Mouse (Mus musculus): ENCODE data around the gene Foxp4.

Foxp4 gene

DNA sequence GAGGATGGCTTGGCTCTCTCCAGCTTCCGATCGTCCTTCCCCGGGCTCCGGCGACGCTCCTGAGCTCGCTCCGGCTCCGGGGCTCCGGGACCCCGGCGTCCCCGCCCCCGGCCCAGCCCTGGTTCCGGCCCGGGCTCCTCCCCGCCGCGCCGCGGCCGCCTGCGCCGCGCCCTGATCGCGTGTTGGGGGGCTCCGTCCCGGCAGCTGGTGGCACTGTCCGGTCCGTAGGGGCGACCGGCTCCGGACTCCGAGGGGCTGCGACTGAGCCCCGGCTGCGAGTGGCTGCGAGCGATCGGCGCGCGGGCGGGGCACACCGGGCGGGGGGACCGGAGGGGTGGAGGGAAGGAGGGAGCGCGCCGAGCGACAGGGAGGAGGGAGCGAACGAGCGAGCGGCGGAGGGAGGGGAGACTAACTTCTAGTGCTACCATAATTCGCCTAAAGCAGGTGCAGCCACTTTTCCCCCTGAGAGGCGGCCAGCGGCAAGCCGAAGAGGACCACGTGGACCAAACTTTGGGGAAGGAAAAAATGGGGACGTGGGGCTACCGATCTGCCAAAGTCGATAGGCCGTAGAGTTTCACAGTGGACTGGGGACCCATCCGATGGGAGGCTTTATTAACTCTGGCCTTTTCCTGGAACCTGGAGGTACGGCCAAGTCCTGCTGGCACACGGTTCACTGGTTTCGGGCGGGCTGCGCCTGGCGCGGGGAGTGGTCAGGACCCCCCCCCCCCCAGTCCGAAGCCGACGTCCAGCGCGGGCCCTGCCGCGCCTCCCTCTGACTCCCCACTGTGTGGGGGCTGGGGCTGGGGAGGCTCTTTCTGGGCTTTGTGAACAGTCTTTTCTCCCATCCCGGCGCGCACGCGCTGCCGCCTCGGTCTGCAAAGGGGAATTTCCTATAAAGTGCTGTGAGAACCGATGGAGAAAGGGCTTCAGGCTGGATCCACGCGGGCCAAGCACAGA, at the start of gene Foxp4:
Foxp4 (minus strand) TSS at position 263 of the 957 bp plus-strand sequence.
- peak; percentile 80 for DNase-seq (ENCODE audit: low read depth)

DNA sequence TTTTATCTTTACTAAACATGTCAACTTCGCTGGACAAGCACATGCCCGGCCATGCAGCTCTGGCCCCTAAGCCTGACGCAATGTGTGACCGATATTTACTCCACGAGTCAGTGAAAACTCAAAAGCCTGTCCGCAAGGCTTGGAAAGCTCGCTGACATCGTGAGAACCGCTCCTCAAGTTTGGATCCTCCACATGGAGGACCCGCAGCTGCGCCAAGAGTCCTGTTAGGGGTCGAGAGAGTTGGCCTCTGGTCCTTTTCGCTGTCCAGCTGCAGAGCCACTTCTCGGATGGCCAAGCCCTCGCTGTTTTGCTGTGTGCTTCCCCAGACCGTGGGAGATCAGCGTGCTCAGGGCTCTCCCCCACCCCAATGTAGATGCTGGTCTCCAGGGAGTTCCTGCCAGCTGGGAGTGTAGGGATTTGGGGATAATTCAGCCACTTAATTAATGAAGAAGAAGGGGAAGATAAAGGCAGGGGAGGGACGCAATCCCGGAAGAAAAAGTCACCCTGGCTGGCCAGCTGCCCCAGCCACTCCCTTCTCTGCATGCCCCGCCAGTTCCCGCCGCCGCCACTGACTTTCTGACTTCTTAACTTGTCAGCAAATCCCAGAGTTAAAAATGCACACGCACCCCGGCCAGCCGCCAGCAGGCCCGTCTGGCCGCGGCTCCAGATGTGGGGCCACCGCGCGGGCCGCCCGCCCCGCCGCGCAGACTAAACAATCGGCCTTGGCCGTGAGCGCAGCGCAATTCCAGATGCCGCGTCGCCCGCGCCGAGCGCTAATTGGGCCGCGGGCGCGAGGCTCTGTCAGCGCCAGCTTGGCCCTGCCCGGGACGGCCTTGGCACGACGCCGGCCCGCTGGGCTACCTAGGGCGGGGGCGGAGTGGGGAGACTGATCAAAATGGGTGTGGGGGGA, 49.4 kb upstream of the Foxp4 start:
- DNase-seq (ENCODE audit: low read depth) = peak; percentile 94

DNA sequence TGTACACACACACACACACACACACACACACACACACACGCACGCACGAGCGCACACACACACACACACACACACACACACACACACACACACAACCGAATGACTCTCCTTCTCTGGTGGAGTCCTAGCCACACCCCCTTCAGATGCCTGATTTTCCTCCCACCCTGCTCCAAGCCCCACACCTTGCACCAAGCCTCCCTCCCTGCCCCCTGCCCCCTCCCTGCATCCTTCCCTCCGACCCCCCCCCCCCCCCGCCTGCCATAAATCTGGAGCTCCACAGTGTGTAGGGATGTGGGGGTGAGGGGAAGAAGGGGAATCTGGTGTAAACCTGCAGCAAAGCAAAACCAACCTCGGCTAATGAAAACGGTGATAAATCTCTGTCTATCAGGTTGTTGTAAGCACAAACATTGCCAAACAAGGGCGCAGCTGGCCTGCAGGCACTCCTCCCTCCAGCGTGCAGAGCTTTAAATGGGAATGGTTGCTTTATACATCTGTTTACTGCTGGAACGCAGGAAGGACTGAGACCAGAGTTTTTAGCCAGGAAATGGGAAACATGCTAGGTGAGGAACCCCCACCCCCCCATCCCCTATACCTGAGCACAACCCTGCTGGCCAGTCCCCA, 41.5 kb upstream of the Foxp4 start:
- DNase-seq (ENCODE audit: low read depth) = no peak

- no peak for DNase-seq (ENCODE audit: low read depth)
Measured at GRCm38 (mm10) chr17:47958046-47958790, 33.8 kb upstream of the Foxp4 start.

- DNase-seq (ENCODE audit: low read depth) = no peak
Measured at GRCm38 (mm10) chr17:47956486-47956885, 32.0 kb upstream of the Foxp4 start.

- no peak for DNase-seq (ENCODE audit: low read depth)
Measured at GRCm38 (mm10) chr17:47955054-47955741, 30.8 kb upstream of the Foxp4 start.

DNA sequence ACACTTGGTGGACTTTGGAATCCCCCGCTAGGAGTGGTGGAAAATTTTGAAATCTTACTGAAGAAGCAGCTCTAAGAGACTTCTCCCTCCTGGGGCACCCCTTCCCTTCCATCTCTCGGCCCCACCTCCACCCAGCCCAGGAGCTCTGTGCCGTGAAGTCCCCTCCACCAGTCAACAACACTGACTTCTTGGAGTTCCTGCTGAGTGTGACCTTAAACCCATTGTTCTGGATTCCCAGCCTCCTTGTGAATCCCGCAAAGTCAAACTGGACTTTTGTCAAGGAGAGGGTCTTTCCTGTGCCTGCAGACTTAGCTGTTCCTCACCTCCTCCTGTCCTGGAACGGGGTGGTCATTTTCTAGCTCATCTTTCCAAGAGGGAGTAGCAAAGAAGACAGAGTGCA, 28.8 kb upstream of the Foxp4 start:
- DNase-seq (ENCODE audit: low read depth) = no peak

GRCm38 (mm10) chr17:47952368-47953081, 28.1 kb upstream of the Foxp4 start:
- DNase-seq (ENCODE audit: low read depth) = no peak

GRCm38 (mm10) chr17:47951452-47951851, 27.0 kb upstream of the Foxp4 start:
- no peak for DNase-seq (ENCODE audit: low read depth)

GRCm38 (mm10) chr17:47950831-47951230, 26.4 kb upstream of the Foxp4 start:
- no peak for DNase-seq (ENCODE audit: low read depth)

DNA sequence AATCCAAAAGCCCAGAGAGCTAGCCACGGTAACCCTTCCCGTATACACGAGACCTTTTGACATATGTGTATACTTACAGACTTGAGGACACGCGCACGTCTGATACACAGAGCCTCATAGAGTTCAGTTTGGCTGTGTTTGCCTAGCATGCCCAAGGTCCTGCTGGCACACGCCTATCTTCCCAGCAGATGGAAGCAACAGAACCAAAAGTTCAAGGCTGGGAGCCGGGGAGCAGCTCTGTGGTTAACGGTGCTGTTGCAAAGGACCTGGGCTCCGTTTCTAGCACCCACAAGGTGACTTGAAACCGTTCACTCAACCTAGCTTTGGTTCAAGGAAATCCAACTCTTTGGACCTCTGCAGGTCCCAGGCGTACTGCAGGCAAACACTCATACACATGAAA, 25.0 kb upstream of the Foxp4 start:
- no peak for DNase-seq (ENCODE audit: low read depth)

GRCm38 (mm10) chr17:47948753-47949152, 24.3 kb upstream of the Foxp4 start:
- no peak for DNase-seq (ENCODE audit: low read depth)

GRCm38 (mm10) chr17:47946921-47947420, 22.5 kb upstream of the Foxp4 start:
- DNase-seq (ENCODE audit: low read depth) = no peak

DNA sequence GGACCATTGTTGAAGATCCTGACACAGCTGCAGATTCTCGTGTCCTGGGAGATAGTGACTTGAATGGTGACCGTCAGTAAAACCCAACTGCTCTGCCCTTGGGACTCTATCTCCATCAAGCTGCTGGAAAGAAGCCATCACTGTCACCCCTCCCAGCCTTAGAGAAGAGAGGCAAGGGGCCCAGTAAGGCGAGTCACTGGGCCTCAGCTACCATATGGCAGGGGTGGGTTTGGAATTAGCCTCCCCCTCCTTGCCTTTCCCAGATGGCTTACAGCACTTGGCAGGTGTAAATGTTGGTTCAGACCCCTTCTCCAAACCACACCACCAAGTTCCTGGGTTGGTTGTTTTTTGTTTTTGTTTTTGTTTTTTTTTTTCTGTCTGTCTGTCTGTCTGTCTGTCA, 21.7 kb upstream of the Foxp4 start:
- no peak for DNase-seq (ENCODE audit: low read depth)

- DNase-seq (ENCODE audit: low read depth) = no peak
Measured at GRCm38 (mm10) chr17:47943103-47943870, 18.8 kb upstream of the Foxp4 start.

DNA sequence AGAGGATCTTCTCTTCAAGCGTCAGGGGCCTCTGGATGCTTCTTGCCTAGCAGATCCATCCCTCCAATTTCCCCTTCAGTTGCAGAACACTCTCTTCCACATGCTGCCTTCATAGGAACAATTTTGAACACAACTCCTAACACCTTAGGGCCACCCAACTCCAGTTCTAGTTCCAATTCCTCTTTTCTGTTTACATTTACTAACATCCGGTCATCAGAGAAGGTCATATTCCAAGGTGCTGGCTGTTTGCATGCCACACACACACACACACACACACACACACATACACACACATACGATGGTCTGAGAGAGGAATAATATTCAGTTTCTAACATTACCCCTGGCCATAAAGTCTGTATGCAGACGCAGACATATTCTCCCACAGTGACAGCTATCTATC, 17.6 kb upstream of the Foxp4 start:
- DNase-seq (ENCODE audit: low read depth) = no peak

- no peak for DNase-seq (ENCODE audit: low read depth)
Measured at GRCm38 (mm10) chr17:47938839-47939238, 14.4 kb upstream of the Foxp4 start.

DNA sequence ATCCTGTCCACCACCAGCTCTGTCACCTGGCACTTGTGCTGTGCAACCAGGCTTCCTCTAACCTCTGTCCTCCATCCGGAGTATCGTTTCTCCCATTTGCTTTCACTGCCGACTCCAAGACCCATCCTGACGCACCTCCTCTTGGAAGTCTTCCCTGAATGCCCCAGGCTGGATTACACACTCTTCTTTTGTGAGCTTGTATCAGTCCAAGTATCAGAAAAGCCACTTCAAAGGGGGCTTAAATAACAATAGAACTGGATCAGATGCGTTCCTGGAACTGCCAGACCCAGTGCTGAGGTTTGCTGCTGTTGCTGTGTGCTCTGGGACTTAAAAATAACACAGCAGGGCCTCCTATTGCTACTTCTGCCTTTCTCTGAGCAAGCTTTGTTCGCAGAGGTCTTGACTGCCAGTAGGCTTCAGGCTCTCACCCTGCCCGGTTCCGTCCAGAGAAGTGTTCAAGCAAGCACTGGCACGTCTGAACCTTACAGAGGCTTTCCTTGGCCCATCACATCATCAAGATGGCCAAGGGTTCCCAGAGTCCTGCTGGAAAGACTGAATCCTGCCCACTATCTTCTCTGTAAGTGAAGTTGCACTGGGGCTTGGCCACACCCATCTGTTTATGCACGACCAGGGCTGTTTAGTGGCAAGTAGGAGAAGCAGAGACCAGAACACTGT, 13.6 kb upstream of the Foxp4 start:
- no peak for DNase-seq (ENCODE audit: low read depth)

DNA sequence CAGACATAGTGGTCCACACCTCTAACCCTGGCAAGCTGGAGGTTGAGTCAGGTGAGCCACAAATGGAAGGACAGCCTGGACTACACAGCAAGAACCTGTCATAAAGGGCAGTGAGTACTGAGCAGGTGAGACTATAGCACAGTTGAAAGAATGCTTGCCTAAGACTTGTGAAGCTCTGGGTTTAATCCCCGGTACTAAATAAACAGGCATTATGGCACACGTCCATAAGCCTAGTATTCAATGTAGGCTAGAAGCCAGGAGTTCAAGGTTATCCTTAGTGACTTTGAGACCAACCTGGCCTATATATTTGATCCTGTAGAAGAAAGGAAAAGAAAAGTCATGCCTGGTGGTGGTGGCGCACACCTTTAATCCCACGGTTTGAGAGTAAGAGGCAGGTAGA, 12.1 kb upstream of the Foxp4 start:
- no peak for DNase-seq (ENCODE audit: low read depth)

Measured in fibroblast of lung, adult 2 months (primary cell).